Comparison of ENCODE assay signal across 13 mouse cellular contexts in the genomic region with DNA sequence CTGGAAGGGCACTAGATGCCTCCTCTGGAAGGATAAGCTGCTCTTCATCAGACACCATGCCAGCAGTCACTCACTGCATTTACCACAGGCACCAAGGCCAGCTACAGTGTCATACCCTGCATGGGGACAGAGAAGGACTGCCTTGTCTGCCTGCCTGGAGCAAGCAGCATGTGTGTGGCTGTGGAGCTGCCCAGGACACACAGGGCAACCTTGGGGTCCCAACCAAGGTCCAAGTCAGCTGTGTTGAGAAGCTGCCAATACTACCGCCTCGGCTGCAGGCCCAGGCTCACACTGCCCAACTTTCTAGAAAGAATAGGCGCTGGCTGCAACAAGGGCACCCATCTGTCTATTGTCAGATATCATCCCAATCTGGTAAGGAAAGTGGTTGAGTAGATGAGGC.
A peak's percentile ranks its signal among the peaks of the same experiment; 100 is the strongest.
DNase-seq lines count a peak whose midpoint lies in the region; ATAC-seq and TF ChIP-seq lines count a peak whose summit lies in the region.
"Had no signal": no experiment of that assay in that cellular context is flagged by ENCODE, and none has a peak within 500 bp of the region (broad histone marks: within the 10 kb centered on the region; RNA-seq: fewer than 3 reads in every experiment).

No protein-coding gene starts in this region.

- no peak overlapping the region for H3K9ac ChIP-seq in hindbrain, postnatal 0 days (replicated peaks; ENCODE audit: low read length)
- H3K9ac ChIP-seq in hindbrain, embryonic 11.5 days (ENCODE audit: low read depth, low read length), result no peak overlapping the region
- no peak overlapping the region for H3K9ac ChIP-seq in neural tube, embryonic 12.5 days
- H3K9ac ChIP-seq: liver, embryonic 14.5 days had no signal

- TF ChIP-seq CTCF in hindbrain, postnatal 0 days (IDR thresholded peaks at IDR 0.05; ENCODE audit: low read depth), result no peak

- peak overlapping the region; percentile 37; the same call in 1 of the 2 replicates for H3K27ac ChIP-seq in hindbrain, postnatal 0 days
- no peak overlapping the region for H3K27ac ChIP-seq in hindbrain, embryonic 11.5 days (ENCODE audit: low read depth, low read length)
- H3K27ac ChIP-seq in neural tube, embryonic 12.5 days, result peak overlapping the region; percentile 7; the same call in 1 of the 2 replicates
- H3K27ac ChIP-seq: liver, embryonic 14.5 days; stomach, postnatal 0 days had no signal

- no peaks in the 10 kb centered on the region for H3K27me3 ChIP-seq in hindbrain, postnatal 0 days (ENCODE audit: insufficient read depth, low read length)
- H3K27me3 ChIP-seq in hindbrain, embryonic 11.5 days (ENCODE audit: control insufficient read depth, insufficient read depth, low read length), result no peaks in the 10 kb centered on the region
- H3K27me3 ChIP-seq in neural tube, embryonic 12.5 days (replicated peaks), result no peaks in the 10 kb centered on the region

- peaks cover 10% of the 10 kb centered on the region for H3K4me1 ChIP-seq in hindbrain, postnatal 0 days (ENCODE audit: insufficient read depth, low read length)
- peaks cover 15% of the 10 kb centered on the region for H3K4me1 ChIP-seq in hindbrain, embryonic 11.5 days (replicated peaks; ENCODE audit: control insufficient read depth, insufficient read depth, low read length)
- peaks cover 60% of the 10 kb centered on the region for H3K4me1 ChIP-seq in neural tube, embryonic 12.5 days

- no peak overlapping the region for H3K4me3 ChIP-seq in hindbrain, postnatal 0 days (ENCODE audit: low read length)
- H3K4me3 ChIP-seq in hindbrain, embryonic 11.5 days (ENCODE audit: low read depth, low read length), result no peak overlapping the region
- no peak overlapping the region for H3K4me3 ChIP-seq in neural tube, embryonic 12.5 days

- peak; percentile 74 for DNase-seq in adrenal gland, adult 2 months
- DNase-seq in adrenal gland, postnatal 4 days (ENCODE audit: low spot score in 2 of 2), result no peak
- peak; percentile 53 for DNase-seq in hindbrain, postnatal 0 days (ENCODE audit: low spot score)
- DNase-seq in hindbrain, embryonic 11.5 days (ENCODE audit: low spot score), result no peak
- no peak for DNase-seq in neural tube, embryonic 10.5 days (ENCODE audit: extremely low spot score, low spot score)
- no peak for DNase-seq in spleen, postnatal 14 days (ENCODE audit: low spot score in 2 of 2)
- DNase-seq in right cerebral cortex, postnatal 25 days, result no peak
- DNase-seq: gastrocnemius, postnatal 14 days; layer of hippocampus, postnatal 36 days; right cerebral cortex, postnatal 4 days had no signal

- H3K9me3 ChIP-seq in hindbrain, postnatal 0 days (ENCODE audit: low read length), result no peaks in the 10 kb centered on the region
- H3K9me3 ChIP-seq in hindbrain, embryonic 11.5 days (ENCODE audit: control insufficient read depth, low read length), result no peaks in the 10 kb centered on the region
- no peaks in the 10 kb centered on the region for H3K9me3 ChIP-seq in neural tube, embryonic 12.5 days

- 49% methylated on average over 3 of the region's 3 CpGs for WGBS in hindbrain, postnatal 0 days
- 93% methylated on average over 3 of the region's 3 CpGs for WGBS in hindbrain, embryonic 11.5 days
- WGBS in neural tube, embryonic 12.5 days, result 87% methylated on average over 3 of the region's 3 CpGs

- 0 out of 2 replicates have a peak, but pooled peaks have one; percentile 10 for ATAC-seq in hindbrain, postnatal 0 days
- no peak for ATAC-seq in hindbrain, embryonic 11.5 days (ENCODE audit: low FRiP score)
- ATAC-seq in neural tube, embryonic 12.5 days (ENCODE audit: low FRiP score, low read depth), result no peak

- H3K36me3 ChIP-seq in hindbrain, postnatal 0 days (ENCODE audit: insufficient read depth, low read length), result peaks cover 16% of the 10 kb centered on the region; the same call in 1 of the 2 replicates
- no peaks in the 10 kb centered on the region for H3K36me3 ChIP-seq in hindbrain, embryonic 11.5 days (ENCODE audit: control insufficient read depth, insufficient read depth, low read length)
- H3K36me3 ChIP-seq in neural tube, embryonic 12.5 days, result peaks cover 50% of the 10 kb centered on the region

- no peak overlapping the region for H3K4me2 ChIP-seq in hindbrain, postnatal 0 days (ENCODE audit: low read depth, low read length)
- no peak overlapping the region for H3K4me2 ChIP-seq in hindbrain, embryonic 11.5 days (replicated peaks; ENCODE audit: low read depth, low read length)
- H3K4me2 ChIP-seq in neural tube, embryonic 12.5 days (replicated peaks), result no peak overlapping the region

Comparison
In these comparisons a context has a peak if more than half of its experiments do, and no peak if none do; other contexts are left out.
1. DNase-seq: peak in adrenal gland, adult 2 months (single experiment) and hindbrain, postnatal 0 days (single experiment); none in adrenal gland, postnatal 4 days (0 of 2), hindbrain, embryonic 11.5 days (single experiment), neural tube, embryonic 10.5 days (single experiment), spleen, postnatal 14 days (0 of 2) and right cerebral cortex, postnatal 25 days (single experiment).